Mouse (Mus musculus) megakaryocyte, embryonic 14.5 days (primary cell): ENCODE results near the gene Ccdc146.

Experiments
- FLI1 ChIP-seq: IDR thresholded peaks from 2 replicates; pipeline ENCODE4 v1.6.1; 2012; ENCODE audit warnings: low read length, inconsistent platforms, mixed read lengths
- GATA1 ChIP-seq: IDR thresholded peaks from 3 replicates; pipeline ENCODE4 v1.6.1; 2012; ENCODE audit warnings: mixed read lengths, low read length, inconsistent platforms, borderline replicate concordance

DNA sequence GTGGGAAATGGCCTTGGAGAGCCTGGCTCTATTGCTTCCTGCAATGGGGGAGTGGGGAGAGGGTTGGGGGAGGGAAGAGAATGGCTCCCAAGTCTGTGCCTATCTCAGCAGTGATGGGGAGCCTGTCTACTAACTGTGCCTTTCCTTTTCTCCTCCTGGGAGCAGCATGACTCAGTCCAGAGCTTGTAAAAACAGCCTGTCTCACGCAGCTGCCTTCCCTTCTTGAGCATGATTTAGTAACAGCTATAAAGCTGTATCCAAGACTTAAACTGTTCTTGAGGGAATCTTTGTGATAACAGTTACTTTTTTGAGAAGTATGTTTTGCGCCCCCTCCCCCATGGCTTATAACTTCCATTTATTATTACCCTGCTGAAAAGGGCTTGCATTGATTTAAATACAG, 176.6 kb downstream of the Ccdc146 start:
- TF ChIP-seq GATA1, result no peak
- TF ChIP-seq FLI1, result no peak
